Mouse (Mus musculus): ENCODE results near the gene Stac2. TPM values are rescaled to one million over a fixed set of nuclear protein-coding genes. Genes with fewer than 3 reads are reported as not detected.
A peak's percentile ranks its signal among the peaks of the same experiment; 100 is the strongest.

Gene Stac2
- polyA plus RNA-seq, 1 experiment from 2014 or later, result 7.9 TPM

- no peaks in the 10 kb centered on the region for H3K9me3 ChIP-seq (ENCODE audit: control insufficient read depth, low read length)
- no peak overlapping the region for H3K27ac ChIP-seq (ENCODE audit: low read depth, low read length)
- H3K9ac ChIP-seq (ENCODE audit: low read depth, low read length), result peak overlapping the region; percentile 99
- H3K4me3 ChIP-seq (ENCODE audit: low read length), result peak overlapping the region; percentile 90
- WGBS, result 19% methylated on average over 7 of the region's 7 CpGs
- H3K27me3 ChIP-seq (replicated peaks; ENCODE audit: control insufficient read depth, insufficient read depth, low read length), result no peaks in the 10 kb centered on the region
- peaks cover 25% of the 10 kb centered on the region for H3K36me3 ChIP-seq (ENCODE audit: control insufficient read depth, insufficient read depth, low read length)
- no peak for ATAC-seq
- H3K4me2 ChIP-seq (ENCODE audit: low read length), result peak overlapping the region; percentile 96
- peaks cover 23% of the 10 kb centered on the region for H3K4me1 ChIP-seq (ENCODE audit: control insufficient read depth, insufficient read depth, low read depth, low read length)
Measured at GRCm38 (mm10) chr11:98027785-98028184, 25.5 kb downstream of the Stac2 start.

GRCm38 (mm10) chr11:98027297-98027688 lies 26.0 kb downstream of the Stac2 start:
- 0% methylated on average over 18 of the region's 18 CpGs for WGBS
- no peak for ATAC-seq
- H3K9me3 ChIP-seq (ENCODE audit: control insufficient read depth, low read length), result no peaks in the 10 kb centered on the region
- peak overlapping the region; percentile 83 for H3K27ac ChIP-seq (ENCODE audit: low read depth, low read length)
- peaks cover 25% of the 10 kb centered on the region for H3K36me3 ChIP-seq (ENCODE audit: control insufficient read depth, insufficient read depth, low read length)
- peak overlapping the region; percentile 90 for H3K4me3 ChIP-seq (ENCODE audit: low read length)
- peak overlapping the region; percentile 99 for H3K9ac ChIP-seq (ENCODE audit: low read depth, low read length)
- no peaks in the 10 kb centered on the region for H3K27me3 ChIP-seq (replicated peaks; ENCODE audit: control insufficient read depth, insufficient read depth, low read length)
- peak overlapping the region; percentile 96 for H3K4me2 ChIP-seq (ENCODE audit: low read length)
- peaks cover 23% of the 10 kb centered on the region for H3K4me1 ChIP-seq (ENCODE audit: control insufficient read depth, insufficient read depth, low read depth, low read length)

- ATAC-seq, result peak; percentile 68
- WGBS, result under 1% methylated on average over 54 of the region's 69 CpGs
Measured at GRCm38 (mm10) chr11:98026570-98027296, 26.5 kb downstream of the Stac2 start, which contains the start of gene Rpl19. Rpl19 (plus strand) TSS chr11:98026710.

DNA sequence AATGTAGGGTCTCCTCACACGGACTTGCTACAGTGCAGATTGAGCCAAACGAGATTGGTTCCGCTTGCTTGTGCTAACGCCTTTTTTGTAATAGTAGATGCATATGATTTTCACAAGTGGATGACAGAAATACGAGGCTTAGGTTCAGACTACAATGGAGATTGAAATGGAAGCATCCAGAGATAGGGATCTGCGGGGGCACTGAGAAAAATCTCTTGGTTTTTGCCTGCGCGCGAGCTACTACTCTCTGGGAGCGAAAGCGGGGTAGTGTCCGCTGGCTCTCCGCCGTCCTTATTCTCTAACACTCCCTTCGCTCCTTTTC lies 27.1 kb downstream of the Stac2 start:
- 5% methylated on average over 15 of the region's 15 CpGs for WGBS
- no peak for ATAC-seq

More at GRCm38 (mm10) chr11:98026570-98027296, 26.5 kb downstream of the Stac2 start, which contains the start of gene Rpl19:
- no peaks in the 10 kb centered on the region for H3K27me3 ChIP-seq (replicated peaks; ENCODE audit: control insufficient read depth, insufficient read depth, low read length)
- peak within 1 kb of the TSS; percentile 90 for H3K4me3 ChIP-seq (ENCODE audit: low read length)
- H3K4me2 ChIP-seq (ENCODE audit: low read length), result peak within 1 kb of the TSS; percentile 96
- H3K9ac ChIP-seq (ENCODE audit: low read depth, low read length), result peak within 1 kb of the TSS; percentile 99
- peaks cover 23% of the 10 kb centered on the region for H3K4me1 ChIP-seq (ENCODE audit: control insufficient read depth, insufficient read depth, low read depth, low read length)
- no peaks in the 10 kb centered on the region for H3K9me3 ChIP-seq (ENCODE audit: control insufficient read depth, low read length)
- peaks cover 25% of the 10 kb centered on the region for H3K36me3 ChIP-seq (ENCODE audit: control insufficient read depth, insufficient read depth, low read length)
- H3K27ac ChIP-seq (ENCODE audit: low read depth, low read length), result peak within 1 kb of the TSS; percentile 83

DNA sequence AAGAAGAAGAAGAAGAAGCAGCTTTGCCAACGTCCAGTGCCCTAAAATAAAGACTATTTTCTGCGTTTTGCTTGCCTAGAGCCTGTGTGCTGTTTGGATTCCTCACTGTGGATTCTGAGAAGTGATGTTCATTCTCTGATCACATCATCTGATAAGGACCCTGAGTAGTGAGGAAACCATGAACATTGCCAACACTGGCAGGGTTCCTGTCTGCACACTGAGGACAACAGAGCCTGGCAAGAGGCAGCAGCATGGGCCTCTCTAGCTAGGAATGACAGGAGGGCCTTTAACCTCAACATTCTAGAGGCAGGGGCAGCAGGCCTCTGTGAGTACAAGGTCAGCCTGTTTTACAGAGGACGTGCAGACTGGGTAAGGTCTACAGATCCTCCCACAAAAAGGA lies 28.7 kb downstream of the Stac2 start:
- Histone ChIP-seq H3K4me2 (ENCODE audit: low read length) (no peak overlapping the region), H3K4me3 (ENCODE audit: low read length) (no peak overlapping the region), H3K36me3 (ENCODE audit: control insufficient read depth, insufficient read depth, low read length) (peaks cover 12% of the 10 kb centered on the region; the same call in 1 of the 2 replicates), H3K9ac (ENCODE audit: low read depth, low read length) (no peak overlapping the region), H3K4me1 (ENCODE audit: control insufficient read depth, insufficient read depth, low read depth, low read length) (peaks cover 44% of the 10 kb centered on the region), H3K27ac (ENCODE audit: low read depth, low read length) (no peak overlapping the region), H3K9me3 (ENCODE audit: control insufficient read depth, low read length) (no peaks in the 10 kb centered on the region), H3K27me3 (replicated peaks; ENCODE audit: control insufficient read depth, insufficient read depth, low read length) (no peaks in the 10 kb centered on the region)
- 89% methylated on average over 3 of the region's 3 CpGs for WGBS
- ATAC-seq, result no peak

More for the DNA sequence above, 27.1 kb downstream of the Stac2 start:
- Histone ChIP-seq H3K27ac (ENCODE audit: low read depth, low read length) (peak overlapping the region; percentile 83), H3K4me1 (ENCODE audit: control insufficient read depth, insufficient read depth, low read depth, low read length) (peaks cover 27% of the 10 kb centered on the region), H3K27me3 (replicated peaks; ENCODE audit: control insufficient read depth, insufficient read depth, low read length) (no peaks in the 10 kb centered on the region), H3K4me3 (ENCODE audit: low read length) (peak overlapping the region; percentile 90), H3K9me3 (ENCODE audit: control insufficient read depth, low read length) (no peaks in the 10 kb centered on the region), H3K4me2 (ENCODE audit: low read length) (peak overlapping the region; percentile 96), H3K9ac (ENCODE audit: low read depth, low read length) (peak overlapping the region; percentile 99), H3K36me3 (ENCODE audit: control insufficient read depth, insufficient read depth, low read length) (peaks cover 25% of the 10 kb centered on the region)

DNA sequence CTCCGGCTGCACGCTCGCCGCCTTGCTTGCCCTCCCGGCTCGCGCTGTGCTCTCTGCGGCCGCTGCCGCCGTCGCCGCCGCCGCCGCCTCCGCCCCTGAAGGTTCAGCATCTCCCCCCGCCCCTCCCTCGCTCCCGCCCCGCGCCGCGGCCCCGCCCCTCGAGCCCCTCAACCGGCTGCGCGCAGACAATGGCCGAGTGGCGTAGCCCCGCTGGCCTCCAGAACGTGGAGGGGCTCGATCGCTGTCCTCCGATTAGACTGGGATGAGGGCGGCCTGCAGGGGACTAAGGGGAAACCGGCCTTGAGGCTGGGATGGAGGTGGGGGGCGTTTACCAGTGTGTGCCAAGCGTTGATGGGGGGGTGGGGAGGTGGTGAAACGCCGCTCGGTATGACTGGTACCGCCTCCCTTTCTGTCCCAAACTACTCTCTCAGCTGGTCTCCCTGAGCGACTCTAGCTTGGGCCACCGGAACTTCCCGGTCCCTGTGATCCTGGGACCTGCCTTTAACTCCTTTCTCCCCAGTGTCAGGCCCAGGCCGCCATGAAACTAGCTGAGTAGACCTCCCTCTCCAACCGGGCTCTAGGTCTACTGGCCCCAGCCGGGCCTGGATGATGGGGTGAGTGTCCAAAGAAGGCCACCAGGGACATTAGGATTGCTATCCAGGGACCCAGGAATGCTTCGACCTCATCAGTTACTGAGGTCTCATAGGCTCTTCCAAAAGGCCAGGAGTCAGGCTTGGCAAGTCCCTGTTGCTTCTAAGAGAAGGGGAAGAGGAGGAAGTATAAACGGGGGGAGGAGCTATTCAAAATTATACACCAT lies 30.5 kb downstream of the Stac2 start, which contains the start of gene Cacnb1:
Cacnb1 (minus strand) TSS at position 480 of the 817 bp plus-strand sequence.
- Histone ChIP-seq H3K4me2 (ENCODE audit: low read length) (peak within 1 kb of the TSS; percentile 90), H3K27me3 (replicated peaks; ENCODE audit: control insufficient read depth, insufficient read depth, low read length) (no peaks in the 10 kb centered on the region), H3K4me3 (ENCODE audit: low read length) (peak within 1 kb of the TSS; percentile 95), H3K36me3 (ENCODE audit: control insufficient read depth, insufficient read depth, low read length) (0 out of 2 replicates have a peak, but pooled peaks cover 4% of the 10 kb centered on the region), H3K9me3 (ENCODE audit: control insufficient read depth, low read length) (no peaks in the 10 kb centered on the region), H3K27ac (ENCODE audit: low read depth, low read length) (peak within 1 kb of the TSS; percentile 95), H3K9ac (ENCODE audit: low read depth, low read length) (peak within 1 kb of the TSS; percentile 98), H3K4me1 (ENCODE audit: control insufficient read depth, insufficient read depth, low read depth, low read length) (peaks cover 46% of the 10 kb centered on the region)
- ATAC-seq, result peak; percentile 63
- under 1% methylated on average over 50 of the region's 52 CpGs for WGBS

DNA sequence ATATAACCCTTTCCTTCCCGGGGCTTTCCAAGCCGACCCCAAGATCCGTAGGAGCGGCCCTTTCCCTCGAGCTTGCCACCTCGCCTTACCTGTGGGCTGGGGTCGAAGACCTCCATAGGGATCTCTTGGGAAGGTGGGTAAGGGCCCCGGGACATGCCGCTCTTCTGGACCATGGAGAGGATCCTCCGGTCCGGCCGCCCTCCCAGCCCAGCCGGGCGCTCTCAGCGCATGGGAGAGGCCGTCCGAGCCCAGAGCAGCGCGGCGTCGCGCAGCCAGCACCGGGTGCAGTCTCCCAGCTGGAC lies 31.1 kb downstream of the Stac2 start:
- Histone ChIP-seq H3K4me1 (ENCODE audit: control insufficient read depth, insufficient read depth, low read depth, low read length) (peaks cover 43% of the 10 kb centered on the region), H3K9me3 (ENCODE audit: control insufficient read depth, low read length) (no peaks in the 10 kb centered on the region), H3K9ac (ENCODE audit: low read depth, low read length) (peak overlapping the region; percentile 98), H3K27ac (ENCODE audit: low read depth, low read length) (peak overlapping the region; percentile 95), H3K4me3 (ENCODE audit: low read length) (peak overlapping the region; percentile 95), H3K27me3 (replicated peaks; ENCODE audit: control insufficient read depth, insufficient read depth, low read length) (no peaks in the 10 kb centered on the region), H3K36me3 (ENCODE audit: control insufficient read depth, insufficient read depth, low read length) (peaks cover 9% of the 10 kb centered on the region; the same call in 1 of the 2 replicates), H3K4me2 (ENCODE audit: low read length) (peak overlapping the region; percentile 90)
- 0% methylated on average over 23 of the region's 23 CpGs for WGBS
- ATAC-seq, result peak; percentile 31

DNA sequence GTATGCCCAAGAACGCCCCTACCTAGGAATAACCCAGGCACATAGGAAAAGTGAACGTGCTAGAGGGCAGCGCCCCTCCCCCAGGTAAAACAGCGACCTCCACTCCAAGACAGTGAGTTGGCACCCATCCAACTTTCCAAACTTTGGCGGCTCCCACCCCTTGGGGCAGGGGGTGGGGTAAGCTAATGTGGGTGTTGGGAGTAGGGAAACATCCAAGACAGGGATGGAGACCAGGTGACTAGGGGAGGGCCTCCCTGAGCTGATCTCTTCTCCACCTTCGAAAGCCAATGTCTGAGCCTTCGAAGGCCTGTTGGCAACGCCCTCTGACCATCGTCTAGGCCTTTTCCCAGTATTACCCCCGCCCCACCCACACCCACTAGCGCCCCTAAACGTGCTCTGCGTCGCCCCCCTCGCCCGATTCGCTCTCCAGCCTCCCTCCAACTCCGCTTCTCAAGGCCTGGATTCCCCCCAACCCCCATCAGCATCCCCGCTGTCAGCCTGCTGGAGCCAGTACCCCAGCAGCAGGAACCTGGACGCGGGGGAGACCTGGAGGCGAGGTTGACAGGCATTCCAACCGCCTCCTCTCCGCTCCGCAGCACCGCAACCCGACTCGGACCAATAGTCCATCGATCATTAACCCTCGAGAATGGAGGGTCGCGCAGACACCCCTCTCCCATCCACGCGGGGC lies 31.6 kb downstream of the Stac2 start:
- no peaks in the 10 kb centered on the region for H3K9me3 ChIP-seq (ENCODE audit: control insufficient read depth, low read length)
- WGBS, result 2% methylated on average over 28 of the region's 34 CpGs
- peak overlapping the region; percentile 95 for H3K27ac ChIP-seq (ENCODE audit: low read depth, low read length)
- ATAC-seq, result peak; percentile 13
- peak overlapping the region; percentile 95 for H3K4me3 ChIP-seq (ENCODE audit: low read length)
- peaks cover 43% of the 10 kb centered on the region for H3K4me1 ChIP-seq (ENCODE audit: control insufficient read depth, insufficient read depth, low read depth, low read length)
- peak overlapping the region; percentile 90 for H3K4me2 ChIP-seq (ENCODE audit: low read length)
- no peaks in the 10 kb centered on the region for H3K27me3 ChIP-seq (replicated peaks; ENCODE audit: control insufficient read depth, insufficient read depth, low read length)
- H3K36me3 ChIP-seq (ENCODE audit: control insufficient read depth, insufficient read depth, low read length), result peaks cover 14% of the 10 kb centered on the region
- peak overlapping the region; percentile 98 for H3K9ac ChIP-seq (ENCODE audit: low read depth, low read length)

Measured in hindbrain, embryonic 16.5 days (tissue).